Mouse (Mus musculus): Measurements from ENCODE around the gene D430042O09Rik.
A peak's percentile ranks its signal among the peaks of the same experiment; 100 is the strongest.

The D430042O09Rik gene

GRCm38 (mm10) chr7:125808210-125808609 lies 100.5 kb downstream of the D430042O09Rik start:
- no peak for DNase-seq (ENCODE audit: extremely low spot score)

- no peak for DNase-seq (ENCODE audit: extremely low spot score)
These were observed 105.0 kb downstream of the D430042O09Rik start for GRCm38 (mm10) chr7:125812721-125813120.

DNA sequence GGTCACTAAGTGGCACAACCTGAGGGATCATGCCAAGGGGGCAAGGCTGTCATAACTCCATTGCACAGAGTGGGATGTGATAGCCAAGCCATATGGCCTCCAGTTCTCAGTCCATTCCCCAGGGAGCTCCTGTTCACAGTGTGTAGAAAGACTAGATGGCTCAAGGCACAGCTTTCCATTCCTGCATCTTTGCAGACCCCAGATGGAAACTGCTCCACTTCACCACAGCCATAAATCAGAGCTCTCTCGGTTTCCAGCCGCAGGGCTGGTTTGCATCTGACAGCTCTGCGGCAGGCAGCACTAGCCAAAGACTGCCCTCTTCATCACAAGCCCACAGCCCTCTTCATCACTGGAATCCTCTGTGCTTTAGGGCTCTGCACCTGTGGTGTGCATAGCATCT lies 108.0 kb downstream of the D430042O09Rik start:
- DNase-seq (ENCODE audit: extremely low spot score), result no peak

DNA sequence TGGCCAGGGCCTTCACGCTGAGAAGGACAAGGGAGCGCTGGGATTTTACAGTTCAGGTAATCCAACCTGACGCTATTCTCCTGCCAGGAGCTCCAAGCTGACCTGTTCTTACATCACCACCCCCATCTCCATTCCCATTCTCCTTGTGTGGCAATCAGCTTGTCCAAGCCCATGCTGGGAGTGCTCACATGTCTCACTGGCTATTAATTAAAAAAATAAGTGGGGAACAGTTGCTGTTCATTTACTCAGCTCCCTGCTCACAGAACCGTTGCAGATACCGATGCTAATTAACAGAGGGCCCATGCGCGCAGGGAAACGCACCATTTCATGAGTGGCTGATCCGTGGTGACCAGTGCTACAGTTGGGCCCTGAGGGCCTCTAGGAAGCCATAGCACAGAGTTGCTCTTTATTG lies 110.6 kb downstream of the D430042O09Rik start:
- no peak for DNase-seq (ENCODE audit: extremely low spot score)

DNA sequence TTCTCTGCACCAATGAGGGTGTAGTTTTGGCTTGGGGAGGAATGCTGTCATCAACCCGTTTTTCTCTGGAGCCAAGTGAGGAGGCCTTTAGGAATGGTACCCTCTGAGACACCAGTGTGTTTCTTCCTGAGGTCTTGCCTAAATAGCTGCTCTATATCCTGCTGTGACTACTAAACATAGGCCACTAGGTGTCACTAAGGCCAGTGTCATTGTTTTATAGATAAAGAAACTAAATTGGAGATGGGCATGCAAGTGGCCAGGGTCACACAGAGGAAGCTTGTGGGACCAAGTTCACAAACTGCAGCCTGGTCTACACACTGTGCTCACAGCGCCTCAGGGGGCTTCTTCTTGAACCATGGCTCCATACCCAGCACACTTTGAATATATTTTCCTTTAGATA lies 112.5 kb downstream of the D430042O09Rik start:
- DNase-seq (ENCODE audit: extremely low spot score), result no peak

DNA sequence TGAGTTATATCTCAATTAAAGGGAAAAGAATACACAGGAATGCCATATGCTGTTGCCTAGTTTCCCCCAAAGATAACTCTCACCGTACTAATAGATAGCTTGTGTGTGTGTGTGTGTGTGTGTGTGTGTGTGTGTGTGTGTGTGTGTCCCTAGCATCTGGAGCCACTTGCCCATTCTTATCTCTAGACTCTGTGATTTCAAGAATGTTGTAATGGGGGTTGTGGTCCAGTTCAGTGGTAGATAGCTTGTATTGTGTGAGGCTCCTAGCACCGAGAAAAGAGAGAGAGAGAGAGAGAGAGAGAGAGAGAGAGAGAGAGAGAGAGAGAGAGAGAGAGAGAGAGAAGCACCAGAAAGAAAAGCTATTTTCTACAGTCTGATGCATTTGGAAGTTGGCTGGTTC lies 118.7 kb downstream of the D430042O09Rik start:
- no peak for DNase-seq (ENCODE audit: extremely low spot score)

DNA sequence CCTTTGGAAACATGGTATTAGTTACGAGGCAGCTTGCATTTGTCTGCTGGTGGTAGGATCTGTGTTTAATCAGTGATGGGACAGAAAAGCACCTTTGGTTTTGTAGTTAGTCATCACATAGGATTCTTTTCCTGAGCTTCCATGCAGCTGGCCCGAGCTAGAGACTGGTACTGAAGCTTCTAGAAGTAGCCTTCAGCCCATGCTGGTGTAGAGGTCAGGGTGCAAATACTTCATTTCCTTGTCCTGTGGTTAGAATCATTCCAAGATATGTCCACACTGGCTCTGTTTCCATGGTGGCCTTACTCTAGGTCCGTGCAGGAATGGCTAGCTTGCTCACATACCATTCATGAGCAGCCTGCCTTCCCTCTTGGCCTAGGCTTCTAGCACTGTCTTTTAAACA lies 119.2 kb downstream of the D430042O09Rik start:
- DNase-seq (ENCODE audit: extremely low spot score), result no peak

DNA sequence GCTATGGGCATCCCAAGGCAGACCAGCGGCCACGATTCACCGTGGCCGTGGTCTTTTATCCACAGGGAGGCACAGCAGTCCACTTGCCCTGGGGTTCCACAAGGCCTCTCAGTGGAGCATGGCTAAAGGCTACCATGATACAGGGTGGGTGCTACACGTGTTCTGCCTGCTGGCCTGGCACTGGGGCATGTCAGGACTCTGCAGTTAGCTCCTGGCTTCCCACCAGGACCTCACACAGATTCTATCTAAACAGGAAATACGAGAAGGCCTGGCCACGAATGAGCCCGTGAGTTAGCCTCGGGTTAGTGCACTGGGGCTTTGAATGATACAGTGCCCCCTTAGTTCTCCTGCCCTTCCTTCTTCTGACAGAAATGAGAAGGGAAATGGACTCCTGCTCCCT lies 119.7 kb downstream of the D430042O09Rik start:
- no peak for DNase-seq (ENCODE audit: extremely low spot score)

DNA sequence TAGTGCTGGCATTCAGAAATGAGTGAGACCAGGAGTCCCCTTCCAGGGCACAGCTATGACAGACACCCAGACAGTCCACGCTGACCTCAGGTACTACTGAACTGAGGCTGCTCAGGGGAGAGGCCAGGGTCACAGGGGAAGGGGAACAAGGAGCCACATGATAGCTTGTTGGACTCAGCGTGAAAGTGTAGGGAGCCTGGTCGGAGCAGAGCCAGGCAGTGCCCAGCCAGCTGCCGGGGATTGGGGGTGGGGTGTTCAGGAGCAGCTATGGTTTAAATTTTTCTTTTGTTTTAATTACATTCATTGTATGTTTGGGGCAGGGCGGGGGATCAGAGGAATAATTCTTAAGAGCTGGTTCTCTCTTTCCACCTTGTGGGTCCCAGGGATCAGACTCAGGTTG lies 120.9 kb downstream of the D430042O09Rik start:
- no peak for DNase-seq (ENCODE audit: extremely low spot score)

- peak; percentile 47 for DNase-seq (ENCODE audit: extremely low spot score)
These were observed 121.5 kb downstream of the D430042O09Rik start for GRCm38 (mm10) chr7:125829121-125829666.

DNA sequence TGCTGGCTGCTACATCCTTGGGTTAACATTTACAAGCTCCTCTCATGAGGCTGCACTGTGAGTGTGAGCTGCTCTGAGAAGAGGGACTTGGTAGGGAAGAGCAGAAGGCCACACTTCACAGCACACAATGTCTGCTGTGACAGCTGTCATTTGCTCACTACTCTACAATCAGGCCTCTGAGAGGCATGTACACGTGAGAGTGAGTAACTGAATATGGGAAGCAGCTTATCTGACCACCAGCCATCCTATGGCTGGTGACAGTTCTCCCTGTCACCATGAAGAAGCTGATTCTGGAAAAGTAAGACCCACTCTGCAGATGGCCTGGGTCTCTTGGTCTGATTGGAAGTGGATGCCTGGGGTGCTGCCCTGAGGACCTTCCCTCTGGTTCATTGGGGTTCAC lies 125.1 kb downstream of the D430042O09Rik start:
- DNase-seq (ENCODE audit: extremely low spot score), result no peak

- DNase-seq (ENCODE audit: extremely low spot score), result no peak
These were observed 125.8 kb downstream of the D430042O09Rik start for GRCm38 (mm10) chr7:125833471-125833870.

- no peak for DNase-seq (ENCODE audit: extremely low spot score)
These were observed 130.5 kb downstream of the D430042O09Rik start for GRCm38 (mm10) chr7:125838078-125838742.

DNA sequence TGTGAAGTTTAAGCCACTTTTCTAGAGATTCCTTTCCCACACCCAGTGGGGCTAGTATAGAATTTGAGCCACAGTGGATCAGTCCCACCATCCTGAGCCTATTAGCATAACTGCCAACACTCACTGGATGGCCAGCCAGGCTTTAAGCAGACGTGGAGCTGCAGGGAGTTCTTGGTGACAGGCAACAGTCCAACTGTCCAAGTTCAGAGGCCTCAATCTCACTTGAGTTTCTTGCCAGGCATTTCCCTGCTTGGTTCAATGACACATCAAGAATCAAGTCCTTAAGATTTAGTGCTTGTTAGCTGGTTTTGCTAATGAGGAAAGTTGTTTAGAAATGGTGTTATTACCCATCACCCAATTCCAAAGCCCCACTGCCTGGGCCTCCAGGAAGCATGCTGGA lies 137.9 kb downstream of the D430042O09Rik start:
- DNase-seq (ENCODE audit: extremely low spot score), result no peak

GRCm38 (mm10) chr7:125846866-125847527 lies 139.3 kb downstream of the D430042O09Rik start:
- DNase-seq (ENCODE audit: extremely low spot score), result no peak

- DNase-seq (ENCODE audit: extremely low spot score), result no peak
These were observed 139.8 kb downstream of the D430042O09Rik start for GRCm38 (mm10) chr7:125847528-125847866.

DNA sequence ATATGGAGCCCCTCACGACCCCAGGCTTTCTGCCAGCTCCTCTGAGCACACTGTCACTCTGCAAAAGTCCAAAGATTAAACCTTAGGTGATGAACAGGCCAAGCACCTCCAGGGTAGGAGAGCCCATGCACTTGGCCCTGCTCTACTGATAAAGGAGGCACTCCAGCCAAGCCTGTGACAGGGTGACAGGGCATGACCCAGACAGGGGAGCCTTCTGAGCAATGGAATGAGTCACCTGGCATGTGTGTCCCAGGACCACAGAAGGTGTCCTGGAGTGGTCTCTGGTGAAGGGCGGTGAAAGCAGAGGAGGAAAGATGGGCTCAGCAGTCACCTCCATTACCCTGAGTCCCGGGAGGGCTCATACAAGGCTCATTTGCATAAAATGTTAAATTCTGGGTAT lies 151.9 kb downstream of the D430042O09Rik start:
- no peak for DNase-seq (ENCODE audit: extremely low spot score)

DNA sequence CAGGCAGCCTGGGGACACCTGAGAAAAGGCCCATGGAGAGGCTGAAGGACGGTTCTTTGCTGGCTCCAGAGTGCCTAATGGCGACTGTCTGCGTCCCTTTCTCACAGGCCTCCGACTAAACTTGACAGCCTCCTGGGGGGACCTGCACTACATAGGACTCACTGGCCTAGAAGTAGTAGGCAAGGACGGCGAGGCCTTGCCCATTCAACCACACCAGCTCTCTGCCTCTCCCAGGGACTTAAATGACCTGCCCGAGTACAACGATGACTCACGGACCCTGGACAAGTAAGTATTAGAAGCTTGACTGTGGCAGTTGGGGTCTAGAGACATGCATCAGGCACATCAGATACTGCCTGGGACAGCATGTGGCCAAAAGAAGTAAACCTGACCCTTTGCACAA lies 152.7 kb downstream of the D430042O09Rik start:
- no peak for DNase-seq (ENCODE audit: extremely low spot score)

GRCm38 (mm10) chr7:125864026-125864425 lies 156.3 kb downstream of the D430042O09Rik start:
- no peak for DNase-seq (ENCODE audit: extremely low spot score)

GRCm38 (mm10) chr7:125865234-125865633 lies 157.5 kb downstream of the D430042O09Rik start:
- peak; percentile 30 for DNase-seq (ENCODE audit: extremely low spot score)

GRCm38 (mm10) chr7:125868570-125868969 lies 160.9 kb downstream of the D430042O09Rik start:
- DNase-seq (ENCODE audit: extremely low spot score), result no peak

DNA sequence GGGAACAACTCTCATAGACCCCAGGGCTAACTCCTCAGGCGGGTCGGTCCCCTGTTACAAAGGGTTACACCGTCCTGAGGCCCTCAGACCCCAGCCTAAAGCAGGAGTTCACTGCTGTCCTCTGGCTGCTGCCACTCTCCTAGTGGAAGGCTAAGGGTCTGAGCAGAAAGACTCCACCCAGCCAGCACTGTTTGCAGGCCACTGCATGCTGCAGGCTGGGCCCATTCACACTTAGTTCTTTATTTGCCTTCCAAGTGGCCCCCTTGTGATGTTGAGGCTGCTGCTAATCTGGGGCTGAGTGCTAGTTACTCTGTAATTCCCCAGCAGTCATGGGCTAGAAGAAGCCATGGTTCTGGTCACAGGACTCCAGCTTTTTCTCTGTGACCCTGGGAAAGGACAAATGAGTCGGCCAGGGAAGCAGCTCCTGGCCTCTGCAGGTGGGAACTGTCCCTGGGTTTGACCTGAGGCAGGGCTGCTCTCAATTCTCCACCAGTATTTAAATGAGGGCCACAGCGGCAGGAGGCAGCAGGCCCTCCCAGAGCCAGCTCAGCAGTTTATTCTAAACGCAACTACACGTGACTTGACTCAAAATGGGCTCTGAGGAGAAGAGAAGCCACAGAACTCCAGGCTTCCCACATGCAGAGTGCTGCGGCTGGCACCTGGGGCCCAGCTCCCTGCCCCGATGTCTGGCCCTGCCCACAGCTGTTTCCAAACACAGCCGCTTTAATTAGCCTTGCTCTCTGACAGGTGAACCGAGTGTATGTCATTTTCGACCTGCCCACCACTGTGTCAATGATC lies 163.9 kb downstream of the D430042O09Rik start:
- DNase-seq (ENCODE audit: extremely low spot score), result peak; percentile 4

GRCm38 (mm10) chr7:125872202-125872580 lies 164.5 kb downstream of the D430042O09Rik start:
- no peak for DNase-seq (ENCODE audit: extremely low spot score)
